Mouse (Mus musculus): ENCODE data around the gene Sf3b2. TPM values are rescaled to one million over a fixed set of nuclear protein-coding genes. Genes with fewer than 3 reads are reported as not detected.

Gene Sf3b2
- polyA plus RNA-seq, 1 experiment = 66.7 TPM

DNA sequence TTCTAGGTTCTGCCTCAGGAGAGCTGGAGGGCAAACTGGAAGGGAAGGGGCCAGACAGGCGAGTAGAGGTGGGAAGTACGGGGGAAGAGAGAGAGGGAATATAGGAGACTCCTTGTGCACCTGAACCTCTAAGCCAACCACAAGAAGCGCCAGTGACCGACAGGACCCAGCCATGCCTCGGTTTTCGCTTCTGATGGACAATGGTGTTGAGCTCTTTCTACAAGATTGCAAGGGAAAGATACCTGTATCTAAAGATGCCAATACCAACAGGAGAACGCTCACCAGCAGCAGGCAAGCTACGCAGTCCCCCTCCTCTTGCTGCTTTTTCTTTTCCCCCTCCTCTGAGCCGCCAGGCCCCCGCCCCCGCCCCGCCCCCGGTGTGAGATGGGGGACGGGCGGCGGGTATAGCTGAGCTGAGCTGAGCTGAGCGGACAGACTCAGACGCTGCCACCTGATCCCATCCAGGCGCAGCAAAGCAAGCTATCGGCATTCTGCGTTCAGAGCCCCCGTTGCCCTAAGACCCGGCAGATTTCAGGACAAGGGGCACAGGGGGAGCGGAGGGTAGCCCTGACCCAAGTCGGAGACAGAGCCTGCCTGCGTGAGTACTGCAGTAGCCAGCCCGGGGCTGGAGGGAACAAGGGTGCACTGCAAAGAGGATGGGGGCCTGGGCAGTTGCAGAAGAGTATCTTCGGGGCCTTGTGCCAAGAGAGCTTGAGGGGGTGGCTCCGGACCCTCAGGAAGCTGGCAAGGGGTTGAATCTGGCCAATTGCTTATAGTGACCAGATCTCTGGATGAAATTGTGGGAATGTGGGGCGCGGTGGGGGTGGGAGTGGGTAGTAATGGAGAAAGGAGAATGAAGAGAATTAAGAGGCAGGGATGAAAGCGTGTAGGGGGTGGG lies 2.9 kb upstream of the Sf3b2 start, which contains the start of gene Gal3st3:
Gene Gal3st3, plus strand, starts transcription at position 429 of the 898 bp plus-strand sequence.
- Histone ChIP-seq H3K4me1 (ENCODE audit: control insufficient read depth, insufficient read depth, insufficient read length, low read length) (peaks cover 6% of the 10 kb centered on the region; the same call in 1 of the 2 replicates), H3K27ac (ENCODE audit: insufficient read depth, low read depth, low read length) (no peak within 1 kb of the TSS), H3K27me3 (ENCODE audit: control insufficient read depth, insufficient read depth, low read length) (no peaks in the 10 kb centered on the region), H3K4me3 (ENCODE audit: low read depth, low read length) (no peak within 1 kb of the TSS), H3K36me3 (ENCODE audit: control insufficient read depth, insufficient read depth, low read length) (0 out of 2 replicates have a peak, but pooled peaks cover 3% of the 10 kb centered on the region)
- 32% methylated on average over 32 of the region's 32 CpGs for WGBS
- TF ChIP-seq CTCF (IDR thresholded peaks at IDR 0.05; ENCODE audit: extremely low read depth, insufficient read length, insufficient replicate concordance, low read depth, low read length) (no peak), POLR2A (IDR thresholded peaks at IDR 0.05; ENCODE audit: low read depth, low read length) (no peak)

- 81% methylated on average over 5 of the region's 5 CpGs for WGBS
- Histone ChIP-seq H3K27ac (ENCODE audit: insufficient read depth, low read depth, low read length) (no peak overlapping the region), H3K27me3 (ENCODE audit: control insufficient read depth, insufficient read depth, low read length) (no peaks in the 10 kb centered on the region), H3K4me3 (ENCODE audit: low read depth, low read length) (no peak overlapping the region), H3K4me1 (ENCODE audit: control insufficient read depth, insufficient read depth, insufficient read length, low read length) (peaks cover 6% of the 10 kb centered on the region; the same call in 1 of the 2 replicates), H3K36me3 (ENCODE audit: control insufficient read depth, insufficient read depth, low read length) (peaks cover 14% of the 10 kb centered on the region)
- TF ChIP-seq CTCF (IDR thresholded peaks at IDR 0.05; ENCODE audit: extremely low read depth, insufficient read length, insufficient replicate concordance, low read depth, low read length) (no peak), POLR2A (IDR thresholded peaks at IDR 0.05; ENCODE audit: low read depth, low read length) (no peak)
These were observed 1.4 kb upstream of the Sf3b2 start for GRCm38 (mm10) chr19:5296630-5297029.

DNA sequence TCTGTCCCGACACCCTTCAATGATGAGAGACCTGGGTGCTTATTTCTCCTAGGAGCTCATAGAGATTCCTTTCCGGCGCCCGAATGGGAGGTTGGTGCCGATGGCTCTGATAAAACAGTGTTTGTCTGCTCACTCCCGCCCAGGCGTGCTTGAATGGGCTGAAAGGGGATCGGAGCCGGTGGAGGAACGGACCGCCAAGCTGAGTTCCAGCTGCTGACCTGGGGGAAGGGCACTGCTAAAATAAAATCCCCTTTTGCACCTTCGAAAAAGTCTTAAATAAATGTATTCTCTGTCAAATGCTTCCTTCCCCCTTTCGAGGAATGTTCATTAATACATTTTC lies 451 bp upstream of the Sf3b2 start:
- peaks cover 6% of the 10 kb centered on the region; the same call in 1 of the 2 replicates for H3K4me1 ChIP-seq (ENCODE audit: control insufficient read depth, insufficient read depth, insufficient read length, low read length)
- H3K27ac ChIP-seq (ENCODE audit: insufficient read depth, low read depth, low read length) = peak overlapping the region; percentile 36; the same call in 1 of the 2 replicates
- no peaks in the 10 kb centered on the region for H3K27me3 ChIP-seq (ENCODE audit: control insufficient read depth, insufficient read depth, low read length)
- WGBS = 4% methylated on average over 13 of the region's 13 CpGs
- H3K36me3 ChIP-seq (ENCODE audit: control insufficient read depth, insufficient read depth, low read length) = peaks cover 18% of the 10 kb centered on the region
- peak overlapping the region; percentile 60 for H3K4me3 ChIP-seq (ENCODE audit: low read depth, low read length)
- TF ChIP-seq CTCF (IDR thresholded peaks at IDR 0.05; ENCODE audit: extremely low read depth, insufficient read length, insufficient replicate concordance, low read depth, low read length) (no peak), POLR2A (IDR thresholded peaks at IDR 0.05; ENCODE audit: low read depth, low read length) (no peak)

- Histone ChIP-seq H3K36me3 (ENCODE audit: control insufficient read depth, insufficient read depth, low read length) (peaks cover 39% of the 10 kb centered on the region), H3K27ac (ENCODE audit: insufficient read depth, low read depth, low read length) (no peak overlapping the region), H3K4me1 (ENCODE audit: control insufficient read depth, insufficient read depth, insufficient read length, low read length) (no peaks in the 10 kb centered on the region), H3K4me3 (ENCODE audit: low read depth, low read length) (no peak overlapping the region), H3K27me3 (ENCODE audit: control insufficient read depth, insufficient read depth, low read length) (no peaks in the 10 kb centered on the region)
- no peak for TF ChIP-seq CTCF (IDR thresholded peaks at IDR 0.05; ENCODE audit: extremely low read depth, insufficient read length, insufficient replicate concordance, low read depth, low read length)
- TF ChIP-seq POLR2A (IDR thresholded peaks at IDR 0.05; ENCODE audit: low read depth, low read length) = no peak
- WGBS = 28% methylated on average over 8 of the region's 8 CpGs
These were observed 16.9 kb downstream of the Sf3b2 start for GRCm38 (mm10) chr19:5278381-5278780.

GRCm38 (mm10) chr19:5277140-5277539 lies 18.1 kb downstream of the Sf3b2 start:
- WGBS = 90% methylated on average over 3 of the region's 3 CpGs
- H3K27me3 ChIP-seq (ENCODE audit: control insufficient read depth, insufficient read depth, low read length) = no peaks in the 10 kb centered on the region
- no peak overlapping the region for H3K4me3 ChIP-seq (ENCODE audit: low read depth, low read length)
- no peak overlapping the region for H3K27ac ChIP-seq (ENCODE audit: insufficient read depth, low read depth, low read length)
- TF ChIP-seq CTCF (IDR thresholded peaks at IDR 0.05; ENCODE audit: extremely low read depth, insufficient read length, insufficient replicate concordance, low read depth, low read length) (no peak), POLR2A (IDR thresholded peaks at IDR 0.05; ENCODE audit: low read depth, low read length) (no peak)
- peaks cover 5% of the 10 kb centered on the region; the same call in 1 of the 2 replicates for H3K4me1 ChIP-seq (ENCODE audit: control insufficient read depth, insufficient read depth, insufficient read length, low read length)
- H3K36me3 ChIP-seq (ENCODE audit: control insufficient read depth, insufficient read depth, low read length) = peaks cover 34% of the 10 kb centered on the region

- H3K27me3 ChIP-seq (ENCODE audit: control insufficient read depth, insufficient read depth, low read length) = no peaks in the 10 kb centered on the region
- H3K4me1 ChIP-seq (ENCODE audit: control insufficient read depth, insufficient read depth, insufficient read length, low read length) = peaks cover 6% of the 10 kb centered on the region; the same call in 1 of the 2 replicates
- WGBS = 85% methylated on average over 2 of the region's 2 CpGs
- TF ChIP-seq POLR2A (IDR thresholded peaks at IDR 0.05; ENCODE audit: low read depth, low read length) = no peak
- no peak for TF ChIP-seq CTCF (IDR thresholded peaks at IDR 0.05; ENCODE audit: extremely low read depth, insufficient read length, insufficient replicate concordance, low read depth, low read length)
- no peak overlapping the region for H3K4me3 ChIP-seq (ENCODE audit: low read depth, low read length)
- peaks cover 31% of the 10 kb centered on the region for H3K36me3 ChIP-seq (ENCODE audit: control insufficient read depth, insufficient read depth, low read length)
- no peak overlapping the region for H3K27ac ChIP-seq (ENCODE audit: insufficient read depth, low read depth, low read length)
These were observed 18.7 kb downstream of the Sf3b2 start for GRCm38 (mm10) chr19:5276531-5276930.

DNA sequence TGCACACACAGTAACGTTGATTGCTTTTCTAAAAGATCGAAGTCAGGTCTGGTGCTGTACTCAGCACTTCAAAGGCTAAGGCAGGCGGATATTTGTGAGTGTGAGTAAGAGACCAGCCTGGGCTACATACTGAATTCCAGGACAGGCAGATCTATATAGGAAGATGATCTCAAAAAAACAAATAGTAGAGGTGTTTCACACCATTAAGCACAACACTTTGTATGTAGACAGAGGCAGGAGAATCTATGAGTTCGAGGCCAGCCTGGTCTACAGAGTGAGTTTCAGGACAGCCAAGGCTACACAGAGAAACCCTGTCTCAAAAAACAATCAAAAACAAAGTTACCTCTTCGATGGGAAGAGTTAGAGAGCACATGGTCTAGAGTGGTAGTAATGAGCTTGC lies 19.5 kb downstream of the Sf3b2 start:
- Histone ChIP-seq H3K4me1 (ENCODE audit: control insufficient read depth, insufficient read depth, insufficient read length, low read length) (peaks cover 6% of the 10 kb centered on the region; the same call in 1 of the 2 replicates), H3K27me3 (ENCODE audit: control insufficient read depth, insufficient read depth, low read length) (no peaks in the 10 kb centered on the region), H3K27ac (ENCODE audit: insufficient read depth, low read depth, low read length) (no peak overlapping the region), H3K36me3 (ENCODE audit: control insufficient read depth, insufficient read depth, low read length) (peaks cover 26% of the 10 kb centered on the region), H3K4me3 (ENCODE audit: low read depth, low read length) (no peak overlapping the region)
- 87% methylated on average over 5 of the region's 5 CpGs for WGBS
- TF ChIP-seq CTCF (IDR thresholded peaks at IDR 0.05; ENCODE audit: extremely low read depth, insufficient read length, insufficient replicate concordance, low read depth, low read length) (no peak), POLR2A (IDR thresholded peaks at IDR 0.05; ENCODE audit: low read depth, low read length) (no peak)
